In genomic region chr5:131654206-131654605, GRCm38 (mm10) we compare ENCODE assay signal across 18 mouse cellular contexts.
"Had no signal": no experiment of that assay in that cellular context is flagged by ENCODE, and none has a peak within 500 bp of the region (broad histone marks: within the 10 kb centered on the region; RNA-seq: fewer than 3 reads in every experiment).

No protein-coding gene starts in this region.

- ATAC-seq: midbrain, embryonic 15.5 days had no signal

- H3K36me3 ChIP-seq: midbrain, embryonic 10.5 days; midbrain, embryonic 12.5 days; neural tube, embryonic 13.5 days; neural tube, embryonic 15.5 days had no signal

- H3K27me3 ChIP-seq: neural tube, embryonic 15.5 days had no signal

- H3K4me3 ChIP-seq: midbrain, embryonic 10.5 days; midbrain, embryonic 12.5 days; midbrain, embryonic 15.5 days; myocyte; neural tube, embryonic 13.5 days; neural tube, embryonic 15.5 days had no signal

- H3K9ac ChIP-seq: liver, embryonic 14.5 days; lung, embryonic 14.5 days; midbrain, embryonic 12.5 days; midbrain, embryonic 15.5 days; neural tube, embryonic 13.5 days; neural tube, embryonic 15.5 days had no signal

- H3K27ac ChIP-seq: liver, embryonic 14.5 days; midbrain, embryonic 10.5 days; midbrain, embryonic 12.5 days; midbrain, embryonic 15.5 days; neural tube, embryonic 13.5 days; neural tube, embryonic 15.5 days had no signal

- DNase-seq: lung, adult 18-20 months; lung, embryonic 14.5 days; lung, postnatal 10 days; lung, postnatal 4 days; right cerebral cortex, adult 18-20 months; right cerebral cortex, postnatal 25 days; right cerebral cortex, postnatal 4 days; spleen, adult 18-20 months; thymus, adult 18-20 months; thymus, postnatal 14 days; thymus, postnatal 36 days had no signal

- H3K4me2 ChIP-seq: lung, embryonic 14.5 days; midbrain, embryonic 12.5 days; midbrain, embryonic 15.5 days; neural tube, embryonic 13.5 days; neural tube, embryonic 15.5 days had no signal

- H3K9me3 ChIP-seq: midbrain, embryonic 10.5 days; midbrain, embryonic 12.5 days; midbrain, embryonic 15.5 days; neural tube, embryonic 13.5 days; neural tube, embryonic 15.5 days had no signal
